Mouse (Mus musculus) bone marrow macrophage, adult 2 months (primary cell): ENCODE measurements at regions not wholly inside any gene's neighbourhood (a gene's known extent, or its start where the extent isn't known, plus 50 kb on each side); places are given as distances from the start of the nearest gene placed in this dataset.

Experiments used
- CTCF ChIP-seq: IDR thresholded peaks from 2 replicates; pipeline ENCODE4 v1.5.1; 2012; ENCODE audit warnings: low read depth, mild to moderate bottlenecking, low read length, moderate library complexity
- POLR2A ChIP-seq: IDR thresholded peaks from 2 replicates; pipeline ENCODE4 v1.6.1; 2012; ENCODE audit warnings: mild to moderate bottlenecking, low read depth, low read length, borderline replicate concordance

- no peak for TF ChIP-seq CTCF
- no peak for TF ChIP-seq POLR2A
These were observed 163.0 kb downstream of the Kit start for GRCm38 (mm10) chr5:75737752-75738151.
